Mouse (Mus musculus): ENCODE measurements at regions not wholly inside any gene's neighbourhood (a gene's known extent, or its start where the extent isn't known, plus 50 kb on each side); places are given as distances from the start of the nearest gene placed in this dataset.

DNA sequence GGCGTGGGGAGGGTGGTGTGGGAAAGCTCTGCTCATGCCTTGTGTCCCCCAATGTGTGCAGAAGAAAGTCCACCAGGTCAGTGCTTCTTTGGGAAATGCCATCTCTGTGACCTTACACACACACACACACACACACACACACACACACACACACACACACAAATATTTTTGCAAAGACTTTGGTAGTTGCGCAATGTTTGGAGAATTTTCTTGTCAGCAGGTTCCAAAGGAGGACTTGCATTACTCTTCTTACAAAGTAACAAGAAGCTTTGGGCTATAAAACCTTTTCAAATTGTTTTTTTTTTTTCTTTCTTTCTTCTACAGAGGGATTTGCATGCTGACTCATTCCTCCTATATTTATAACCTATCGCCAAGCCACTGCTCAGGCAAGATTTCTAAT, 59.1 kb upstream of the Npvf start:
- Histone ChIP-seq H3K4me1 (ENCODE audit: control insufficient read depth, insufficient read depth, low read length) (peaks cover 5% of the 10 kb centered on the region; the same call in 1 of the 2 replicates), H3K4me3 (ENCODE audit: insufficient read depth, low read depth, low read length) (no peak overlapping the region), H3K27ac (ENCODE audit: insufficient read depth, low read depth, low read length) (no peak overlapping the region)
- TF ChIP-seq CTCF (IDR thresholded peaks at IDR 0.05; ENCODE audit: insufficient read depth, low read depth, low read length) (no peak), POLR2A (IDR thresholded peaks at IDR 0.05; ENCODE audit: insufficient read depth, low read depth, low read length) (no peak)
- 61% methylated on average over 3 of the region's 3 CpGs for WGBS

DNA sequence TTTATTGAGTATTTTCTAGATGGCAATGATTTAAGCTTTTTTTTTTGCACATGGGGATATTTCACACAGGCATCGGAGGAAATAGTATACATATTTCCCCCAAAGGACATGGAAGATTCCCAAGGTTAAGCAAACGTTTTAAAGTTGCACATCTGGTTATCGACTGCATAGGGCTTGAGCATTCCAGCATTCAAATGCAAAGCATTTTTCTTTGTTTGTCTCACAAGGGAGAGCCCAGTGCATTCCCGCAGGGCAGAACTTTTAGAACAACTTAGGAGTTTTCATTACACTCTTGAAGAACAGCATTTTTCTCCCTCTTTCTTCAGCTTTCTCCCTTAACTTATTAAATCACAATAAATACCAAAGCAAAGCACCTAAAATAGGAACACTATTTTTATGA, 64.4 kb upstream of the Npvf start:
- peaks cover 2% of the 10 kb centered on the region; the same call in 1 of the 2 replicates for H3K4me1 ChIP-seq (ENCODE audit: control insufficient read depth, insufficient read depth, low read length)
- no peak overlapping the region for H3K4me3 ChIP-seq (ENCODE audit: insufficient read depth, low read depth, low read length)
- TF ChIP-seq POLR2A (IDR thresholded peaks at IDR 0.05; ENCODE audit: insufficient read depth, low read depth, low read length) (no peak), CTCF (IDR thresholded peaks at IDR 0.05; ENCODE audit: insufficient read depth, low read depth, low read length) (no peak)
- H3K27ac ChIP-seq (ENCODE audit: insufficient read depth, low read depth, low read length), result no peak overlapping the region
- WGBS, result 44% methylated on average over 4 of the region's 4 CpGs

DNA sequence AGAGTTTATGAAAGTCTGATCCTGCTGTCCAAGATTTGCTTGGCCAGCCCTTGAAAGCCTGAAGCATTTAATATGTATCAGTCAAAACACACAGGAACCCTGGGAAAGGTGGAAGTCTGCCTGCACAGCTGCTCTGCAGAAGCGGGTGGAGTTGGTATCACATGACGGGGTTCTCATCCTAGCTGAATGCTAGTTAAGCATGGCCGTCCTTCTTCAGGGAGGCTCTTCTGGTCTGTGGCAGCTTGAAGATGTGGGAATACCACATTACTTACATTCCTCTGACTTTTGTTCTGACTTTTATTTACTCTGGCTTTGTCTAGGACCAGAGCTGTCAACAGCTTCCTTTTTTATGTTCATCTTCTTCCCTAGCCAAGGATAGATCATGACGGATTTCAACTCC, 66.1 kb upstream of the Npvf start:
- 89% methylated on average over 4 of the region's 4 CpGs for WGBS
- no peaks in the 10 kb centered on the region for H3K4me1 ChIP-seq (ENCODE audit: control insufficient read depth, insufficient read depth, low read length)
- TF ChIP-seq CTCF (IDR thresholded peaks at IDR 0.05; ENCODE audit: insufficient read depth, low read depth, low read length) (no peak), POLR2A (IDR thresholded peaks at IDR 0.05; ENCODE audit: insufficient read depth, low read depth, low read length) (no peak)
- no peak overlapping the region for H3K4me3 ChIP-seq (ENCODE audit: insufficient read depth, low read depth, low read length)
- no peak overlapping the region for H3K27ac ChIP-seq (ENCODE audit: insufficient read depth, low read depth, low read length)

DNA sequence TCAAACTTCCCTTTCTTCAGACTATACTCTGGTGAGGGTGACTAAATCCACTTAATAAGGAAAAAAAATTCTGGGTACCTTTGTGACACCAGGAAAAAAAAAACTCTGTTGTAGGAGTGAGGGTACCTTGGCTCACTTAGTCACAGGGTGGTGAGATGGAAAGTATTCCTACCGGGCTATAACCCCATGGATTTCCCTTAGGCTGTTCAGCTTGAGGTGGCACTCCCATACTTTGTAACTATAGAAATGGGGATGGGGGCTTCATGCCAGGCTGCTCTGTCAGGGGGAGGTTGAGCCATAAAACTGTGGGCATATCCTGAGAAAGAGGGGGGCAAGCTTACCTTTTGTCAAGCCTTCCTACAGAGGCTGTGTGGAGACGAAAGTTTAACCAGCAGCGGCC, 71.4 kb upstream of the Npvf start:
- TF ChIP-seq POLR2A (IDR thresholded peaks at IDR 0.05; ENCODE audit: insufficient read depth, low read depth, low read length) (no peak), CTCF (IDR thresholded peaks at IDR 0.05; ENCODE audit: insufficient read depth, low read depth, low read length) (no peak)
- Histone ChIP-seq H3K27ac (ENCODE audit: insufficient read depth, low read depth, low read length) (no peak overlapping the region), H3K4me3 (ENCODE audit: insufficient read depth, low read depth, low read length) (no peak overlapping the region), H3K4me1 (ENCODE audit: control insufficient read depth, insufficient read depth, low read length) (no peaks in the 10 kb centered on the region)
- WGBS, result 93% methylated on average over 3 of the region's 3 CpGs

GRCm38 (mm10) chr6:50726166-50726591, 71.9 kb upstream of the Npvf start:
- H3K4me1 ChIP-seq (ENCODE audit: control insufficient read depth, insufficient read depth, low read length), result no peaks in the 10 kb centered on the region
- WGBS, result 54% methylated on average over 9 of the region's 9 CpGs
- no peak overlapping the region for H3K27ac ChIP-seq (ENCODE audit: insufficient read depth, low read depth, low read length)
- H3K4me3 ChIP-seq (ENCODE audit: insufficient read depth, low read depth, low read length), result no peak overlapping the region
- TF ChIP-seq CTCF (IDR thresholded peaks at IDR 0.05; ENCODE audit: insufficient read depth, low read depth, low read length), result no peak

- Histone ChIP-seq H3K4me3 (ENCODE audit: insufficient read depth, low read depth, low read length) (no peak overlapping the region), H3K4me1 (ENCODE audit: control insufficient read depth, insufficient read depth, low read length) (no peaks in the 10 kb centered on the region), H3K27ac (ENCODE audit: insufficient read depth, low read depth, low read length) (no peak overlapping the region)
- WGBS, result 79% methylated on average over 14 of the region's 14 CpGs
- TF ChIP-seq POLR2A (IDR thresholded peaks at IDR 0.05; ENCODE audit: insufficient read depth, low read depth, low read length) (no peak), CTCF (IDR thresholded peaks at IDR 0.05; ENCODE audit: insufficient read depth, low read depth, low read length) (no peak)
Measured at GRCm38 (mm10) chr6:50730744-50731718, 76.8 kb upstream of the Npvf start.

GRCm38 (mm10) chr6:50734701-50735100, 80.5 kb upstream of the Npvf start:
- no peaks in the 10 kb centered on the region for H3K4me1 ChIP-seq (ENCODE audit: control insufficient read depth, insufficient read depth, low read length)
- H3K27ac ChIP-seq (ENCODE audit: insufficient read depth, low read depth, low read length), result no peak overlapping the region

GRCm38 (mm10) chr6:50735825-50736224, 81.6 kb upstream of the Npvf start:
- 79% methylated on average over 2 of the region's 2 CpGs for WGBS
- Histone ChIP-seq H3K4me3 (ENCODE audit: insufficient read depth, low read depth, low read length) (no peak overlapping the region), H3K4me1 (ENCODE audit: control insufficient read depth, insufficient read depth, low read length) (no peaks in the 10 kb centered on the region), H3K27ac (ENCODE audit: insufficient read depth, low read depth, low read length) (no peak overlapping the region)
- no peak for TF ChIP-seq CTCF (IDR thresholded peaks at IDR 0.05; ENCODE audit: insufficient read depth, low read depth, low read length)
- no peak for TF ChIP-seq POLR2A (IDR thresholded peaks at IDR 0.05; ENCODE audit: insufficient read depth, low read depth, low read length)

More at GRCm38 (mm10) chr6:50734701-50735100, 80.5 kb upstream of the Npvf start:
- no peak overlapping the region for H3K4me3 ChIP-seq (ENCODE audit: insufficient read depth, low read depth, low read length)
- 100% methylated on average over 2 of the region's 2 CpGs for WGBS
- no peak for TF ChIP-seq POLR2A (IDR thresholded peaks at IDR 0.05; ENCODE audit: insufficient read depth, low read depth, low read length)
- no peak for TF ChIP-seq CTCF (IDR thresholded peaks at IDR 0.05; ENCODE audit: insufficient read depth, low read depth, low read length)

DNA sequence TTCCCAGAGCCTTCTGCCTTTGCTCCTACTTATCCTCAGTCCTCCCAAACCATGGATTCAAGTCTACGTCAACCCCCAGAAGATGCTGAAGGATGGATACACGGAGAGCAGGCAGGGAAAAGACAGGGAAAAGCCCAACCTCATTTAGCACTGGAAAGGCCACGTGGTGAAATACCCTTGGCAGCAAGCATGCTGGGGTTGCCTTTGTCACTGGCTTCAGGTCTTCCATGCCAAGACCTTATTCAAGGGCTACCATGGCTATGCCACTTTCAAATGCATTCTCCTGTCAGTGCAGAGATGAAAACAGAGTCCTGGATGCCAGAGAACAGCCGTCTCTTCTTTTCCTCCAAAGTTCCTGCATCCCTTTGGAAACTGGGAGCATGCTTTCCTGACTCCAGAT, 87.8 kb upstream of the Npvf start:
- H3K4me1 ChIP-seq (ENCODE audit: control insufficient read depth, insufficient read depth, low read length), result 0 out of 2 replicates have a peak, but pooled peaks cover 3% of the 10 kb centered on the region
- H3K27ac ChIP-seq (ENCODE audit: insufficient read depth, low read depth, low read length), result no peak overlapping the region
- H3K4me3 ChIP-seq (ENCODE audit: insufficient read depth, low read depth, low read length), result no peak overlapping the region
- WGBS, result 50% methylated on average over 4 of the region's 4 CpGs
- TF ChIP-seq POLR2A (IDR thresholded peaks at IDR 0.05; ENCODE audit: insufficient read depth, low read depth, low read length) (no peak), CTCF (IDR thresholded peaks at IDR 0.05; ENCODE audit: insufficient read depth, low read depth, low read length) (no peak)
